In genomic region chr10:106335166-106335565, GRCm38 (mm10) we compare ENCODE assay signal across 26 mouse cellular contexts.
"Had no signal": no experiment of that assay in that cellular context is flagged by ENCODE, and none has a peak within 500 bp of the region (broad histone marks: within the 10 kb centered on the region; RNA-seq: fewer than 3 reads in every experiment).

No protein-coding gene starts in this region.

- H3K4me3 ChIP-seq: embryonic facial prominence, embryonic 10.5 days; embryonic facial prominence, embryonic 12.5 days; embryonic facial prominence, embryonic 13.5 days; embryonic facial prominence, embryonic 15.5 days; erythroblast, embryonic 14.5 days; forebrain, embryonic 10.5 days; forebrain, embryonic 12.5 days; forebrain, embryonic 13.5 days; forebrain, embryonic 15.5 days; gastrocnemius, adult 2 months; heart, adult 2 months had no signal

- H3K9ac ChIP-seq: embryonic facial prominence, embryonic 12.5 days; embryonic facial prominence, embryonic 13.5 days; embryonic facial prominence, embryonic 15.5 days; forebrain, embryonic 12.5 days; forebrain, embryonic 13.5 days; forebrain, embryonic 15.5 days had no signal

- H3K27ac ChIP-seq: embryonic facial prominence, embryonic 10.5 days; embryonic facial prominence, embryonic 12.5 days; embryonic facial prominence, embryonic 13.5 days; embryonic facial prominence, embryonic 15.5 days; forebrain, embryonic 10.5 days; forebrain, embryonic 12.5 days; forebrain, embryonic 13.5 days; forebrain, embryonic 15.5 days; gastrocnemius, adult 2 months; heart, adult 2 months had no signal

- ATAC-seq: forebrain, embryonic 13.5 days; forebrain, embryonic 14.5 days; forebrain, embryonic 15.5 days; forebrain, embryonic 16.5 days had no signal

- H3K27me3 ChIP-seq: embryonic facial prominence, embryonic 12.5 days; embryonic facial prominence, embryonic 13.5 days; embryonic facial prominence, embryonic 15.5 days; forebrain, embryonic 12.5 days; forebrain, embryonic 13.5 days; forebrain, embryonic 15.5 days had no signal

- H3K36me3 ChIP-seq: embryonic facial prominence, embryonic 10.5 days; embryonic facial prominence, embryonic 12.5 days; embryonic facial prominence, embryonic 13.5 days; embryonic facial prominence, embryonic 15.5 days; forebrain, embryonic 10.5 days; forebrain, embryonic 12.5 days; forebrain, embryonic 15.5 days had no signal

- H3K4me1 ChIP-seq: embryonic facial prominence, embryonic 10.5 days; embryonic facial prominence, embryonic 12.5 days; embryonic facial prominence, embryonic 13.5 days; embryonic facial prominence, embryonic 15.5 days; forebrain, embryonic 10.5 days; forebrain, embryonic 12.5 days; forebrain, embryonic 13.5 days; forebrain, embryonic 15.5 days had no signal

- DNase-seq: cerebellum, adult 9-10 months; cerebellum, adult 9-11 months; cerebellum, postnatal 10 days; cerebellum, postnatal 14 days; cerebellum, postnatal 25 days; cerebellum, postnatal 36 days; embryo, embryonic 11 days; gastrocnemius, adult 2 months; gastrocnemius, postnatal 10 days; gastrocnemius, postnatal 14 days; gastrocnemius, postnatal 25 days; gastrocnemius, postnatal 36 days; heart, adult 11 months; heart, adult 18-20 months; heart, adult 2 months had no signal

- H3K9me3 ChIP-seq: embryonic facial prominence, embryonic 10.5 days; embryonic facial prominence, embryonic 12.5 days; embryonic facial prominence, embryonic 13.5 days; embryonic facial prominence, embryonic 15.5 days; forebrain, embryonic 10.5 days; forebrain, embryonic 12.5 days; forebrain, embryonic 13.5 days; forebrain, embryonic 15.5 days had no signal

- H3K4me2 ChIP-seq: embryonic facial prominence, embryonic 12.5 days; embryonic facial prominence, embryonic 13.5 days; embryonic facial prominence, embryonic 15.5 days; forebrain, embryonic 12.5 days; forebrain, embryonic 13.5 days; forebrain, embryonic 15.5 days had no signal
